15 mouse cellular contexts compared by ENCODE assay signal in genomic region chr13:13606149-13606548, GRCm38 (mm10).
"Had no signal": no experiment of that assay in that cellular context is flagged by ENCODE, and none has a peak within 500 bp of the region (broad histone marks: within the 10 kb centered on the region; RNA-seq: fewer than 3 reads in every experiment).

No protein-coding gene starts in this region.

- H3K9me3 ChIP-seq: liver, embryonic 15.5 days; midbrain, embryonic 10.5 days; neural tube, embryonic 12.5 days; stomach, embryonic 15.5 days had no signal

- H3K27ac ChIP-seq: layer of hippocampus, adult 2 months; liver, embryonic 15.5 days; midbrain, embryonic 10.5 days; neural tube, embryonic 12.5 days; stomach, embryonic 15.5 days had no signal

- H3K27me3 ChIP-seq: liver, embryonic 15.5 days; neural tube, embryonic 12.5 days; stomach, embryonic 15.5 days had no signal

- H3K4me2 ChIP-seq: liver, embryonic 11.5 days; liver, embryonic 15.5 days; neural tube, embryonic 12.5 days; stomach, embryonic 15.5 days had no signal

- DNase-seq: kidney, adult 18-20 months; kidney, postnatal 4 days; lung, adult 2 months; lung, postnatal 4 days; midbrain, embryonic 14.5 days; retina, postnatal 1 day; thymus, adult 2 months; thymus, postnatal 25 days had no signal

- H3K9ac ChIP-seq: liver, embryonic 15.5 days; neural tube, embryonic 12.5 days; stomach, embryonic 15.5 days had no signal

- H3K4me1 ChIP-seq: liver, embryonic 15.5 days; midbrain, embryonic 10.5 days; neural tube, embryonic 12.5 days; stomach, embryonic 15.5 days had no signal

- H3K36me3 ChIP-seq: liver, embryonic 15.5 days; midbrain, embryonic 10.5 days; neural tube, embryonic 12.5 days; stomach, embryonic 15.5 days had no signal

- ATAC-seq: lung, postnatal 0 days had no signal

- H3K4me3 ChIP-seq: layer of hippocampus, adult 2 months; liver, embryonic 15.5 days; midbrain, embryonic 10.5 days; neural tube, embryonic 12.5 days; stomach, embryonic 15.5 days had no signal
